Mouse (Mus musculus) forebrain, embryonic 16.5 days (tissue): Measurements from ENCODE around the gene Mknk1. TPM values are rescaled to one million over a fixed set of nuclear protein-coding genes. Genes with fewer than 3 reads are reported as not detected.

Experiments used
- ATAC-seq: fragments of 200-750 bp; cut with Nextera tagmentation; 2 replicates; pipeline ENCODE4 v1.8.0; 2017; ENCODE audit warnings: mild to moderate bottlenecking, moderate library complexity
- H3K27ac ChIP-seq: fragments of 300-500 bp; sonication (generic); 2 replicates; pipeline ENCODE4 v1.5.1; 2014; ENCODE audit warnings: low read length, control low read depth
- H3K27me3 ChIP-seq: fragments of 300-500 bp; sonication (generic); replicated peaks from 2 replicates; pipeline ENCODE4 v1.6.1; 2014; ENCODE audit warnings: low read length; ENCODE audit not compliant: control insufficient read depth, insufficient read depth
- H3K36me3 ChIP-seq: fragments of 300-500 bp; sonication (generic); 2 replicates; pipeline ENCODE4 v1.6.1; 2014; ENCODE audit not compliant: control insufficient read depth, insufficient read depth
- H3K4me1 ChIP-seq: fragments of 300-500 bp; sonication (generic); replicated peaks from 2 replicates; pipeline ENCODE4 v1.6.1; 2014; ENCODE audit warnings: low read length; ENCODE audit not compliant: control insufficient read depth, insufficient read depth
- H3K4me2 ChIP-seq: fragments of 300-500 bp; sonication (generic); 2 replicates; pipeline ENCODE4 v1.6.1; 2014; ENCODE audit warnings: mild to moderate bottlenecking, low read length, control low read depth
- H3K4me3 ChIP-seq: fragments of 300-500 bp; sonication (generic); replicated peaks from 2 replicates; pipeline ENCODE4 v1.5.1; 2014; ENCODE audit warnings: mild to moderate bottlenecking, low read length, control low read depth
- H3K9ac ChIP-seq: fragments of 300-500 bp; sonication (generic); replicated peaks from 2 replicates; pipeline ENCODE4 v1.6.1; 2014; ENCODE audit warnings: low read depth, low read length, control low read depth
- H3K9me3 ChIP-seq: fragments of 300-500 bp; sonication (generic); 2 replicates; pipeline ENCODE4 v1.6.1; 2016; ENCODE audit warnings: low read length; ENCODE audit not compliant: control insufficient read depth
- WGBS: fragments of 180-500 bp; shearing (Covaris S2); extraction: QIAGEN DNeasy Blood & Tissue Kit; methylation state at CpG from one replicate; pipeline ENCODE4 v1.1.7; 2014; 5-methylcytosine and 5-hydroxymethylcytosine counted together
- polyA plus RNA-seq: library from polyadenylated mRNA; unstranded; fragments of >200 nt; fragmentation: Nextera tagmentation; extraction: Ambion mirVana; gene quantifications from 2 replicates; pipeline ENCODE4 v1.2.1, GENCODE M21; 2015

Mknk1 gene
- polyA plus RNA-seq, 1 experiment from 2014 or later, result 25.4 TPM

DNA sequence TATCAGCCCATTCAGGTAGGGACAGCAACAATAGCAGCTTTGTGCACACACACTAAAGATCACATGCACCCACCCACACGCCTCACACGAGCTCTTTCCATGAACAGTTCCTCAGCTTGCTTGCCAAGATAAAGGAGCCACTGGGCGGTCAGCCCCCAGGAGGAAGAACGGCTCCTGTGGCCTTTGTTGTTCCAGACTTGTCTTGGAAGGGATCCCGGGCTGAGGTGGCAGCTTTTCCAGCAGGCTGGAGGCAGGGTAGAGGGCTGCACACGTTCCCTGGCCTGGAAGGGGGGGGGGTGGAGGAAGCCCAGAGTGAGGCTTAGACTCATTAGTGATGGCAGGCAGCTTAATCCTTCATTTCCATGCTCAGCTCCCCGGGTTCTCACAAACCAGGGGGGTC is 69.6 kb downstream of the Mknk1 start:
- H3K36me3 ChIP-seq, result no peaks in the 10 kb centered on the region
- H3K4me1 ChIP-seq, result peaks cover 3% of the 10 kb centered on the region
- peaks cover 20% of the 10 kb centered on the region for H3K27me3 ChIP-seq
- 3% methylated on average over 7 of the region's 7 CpGs for WGBS
- no peaks in the 10 kb centered on the region for H3K9me3 ChIP-seq
- no peak overlapping the region for H3K9ac ChIP-seq
- H3K4me2 ChIP-seq, result no peak overlapping the region
- H3K27ac ChIP-seq, result no peak overlapping the region
- H3K4me3 ChIP-seq, result no peak overlapping the region
- ATAC-seq, result peak; percentile 92

- H3K9ac ChIP-seq, result no peak overlapping the region
- WGBS, result 7% methylated on average over 4 of the region's 4 CpGs
- no peaks in the 10 kb centered on the region; the same call in 1 of the 2 replicates for H3K4me1 ChIP-seq
- no peak overlapping the region for H3K27ac ChIP-seq
- ATAC-seq, result no peak
- H3K4me2 ChIP-seq, result no peak overlapping the region
- peaks cover 16% of the 10 kb centered on the region for H3K27me3 ChIP-seq
- H3K4me3 ChIP-seq, result no peak overlapping the region
- H3K36me3 ChIP-seq, result no peaks in the 10 kb centered on the region
- H3K9me3 ChIP-seq, result no peaks in the 10 kb centered on the region
These were observed 72.6 kb downstream of the Mknk1 start for GRCm38 (mm10) chr4:115911586-115911985.

DNA sequence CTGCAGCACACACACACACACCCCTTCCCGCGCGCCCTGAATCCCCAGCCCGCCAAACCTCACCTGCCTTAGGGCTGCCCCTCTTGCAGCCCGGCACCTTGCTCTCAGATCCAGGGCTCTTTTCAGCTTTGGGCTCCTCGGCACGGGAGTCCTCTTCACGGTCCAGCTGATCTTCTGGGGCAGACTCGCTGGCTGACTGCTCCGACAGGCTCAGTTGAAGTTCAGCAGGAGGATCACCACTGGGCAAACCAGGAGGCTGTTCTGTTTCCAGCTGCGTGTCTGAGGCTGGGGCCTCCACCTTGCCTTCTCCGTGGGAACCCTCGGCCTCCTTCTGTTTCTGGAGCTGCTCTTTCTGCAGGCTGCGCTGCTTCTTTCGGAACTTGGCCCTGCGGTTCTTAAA is 80.9 kb downstream of the Mknk1 start:
- H3K9me3 ChIP-seq, result no peaks in the 10 kb centered on the region
- ATAC-seq, result no peak
- 82% methylated on average over 16 of the region's 16 CpGs for WGBS
- H3K4me1 ChIP-seq, result no peaks in the 10 kb centered on the region
- no peak overlapping the region for H3K27ac ChIP-seq
- no peaks in the 10 kb centered on the region for H3K36me3 ChIP-seq
- H3K27me3 ChIP-seq, result peaks cover 22% of the 10 kb centered on the region
- no peak overlapping the region for H3K4me2 ChIP-seq
- H3K4me3 ChIP-seq, result no peak overlapping the region
- H3K9ac ChIP-seq, result no peak overlapping the region

DNA sequence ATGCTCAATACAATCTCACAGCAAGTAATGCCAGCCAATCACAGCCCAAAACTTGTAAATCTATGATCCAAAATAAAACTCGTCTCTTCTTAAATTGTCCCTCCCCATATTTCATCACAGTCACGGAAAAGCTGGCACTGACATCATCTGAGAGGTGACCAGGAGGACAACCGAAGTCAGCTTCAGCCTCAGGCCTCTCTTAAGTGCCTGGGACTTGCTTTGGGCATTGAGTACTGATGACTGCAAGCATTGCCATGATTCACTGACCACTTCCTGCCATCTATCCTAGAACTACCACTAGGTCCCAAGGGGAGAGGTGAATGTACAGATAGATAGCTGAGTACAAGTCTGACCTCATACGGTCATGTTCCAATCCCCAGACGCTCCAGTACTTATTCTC is 83.7 kb downstream of the Mknk1 start:
- WGBS, result 89% methylated on average over 5 of the region's 5 CpGs
- Histone ChIP-seq H3K27me3 (peaks cover 15% of the 10 kb centered on the region), H3K4me2 (no peak overlapping the region), H3K4me3 (no peak overlapping the region), H3K9me3 (no peaks in the 10 kb centered on the region), H3K4me1 (no peaks in the 10 kb centered on the region), H3K36me3 (no peaks in the 10 kb centered on the region), H3K27ac (no peak overlapping the region), H3K9ac (no peak overlapping the region)
- no peak for ATAC-seq

DNA sequence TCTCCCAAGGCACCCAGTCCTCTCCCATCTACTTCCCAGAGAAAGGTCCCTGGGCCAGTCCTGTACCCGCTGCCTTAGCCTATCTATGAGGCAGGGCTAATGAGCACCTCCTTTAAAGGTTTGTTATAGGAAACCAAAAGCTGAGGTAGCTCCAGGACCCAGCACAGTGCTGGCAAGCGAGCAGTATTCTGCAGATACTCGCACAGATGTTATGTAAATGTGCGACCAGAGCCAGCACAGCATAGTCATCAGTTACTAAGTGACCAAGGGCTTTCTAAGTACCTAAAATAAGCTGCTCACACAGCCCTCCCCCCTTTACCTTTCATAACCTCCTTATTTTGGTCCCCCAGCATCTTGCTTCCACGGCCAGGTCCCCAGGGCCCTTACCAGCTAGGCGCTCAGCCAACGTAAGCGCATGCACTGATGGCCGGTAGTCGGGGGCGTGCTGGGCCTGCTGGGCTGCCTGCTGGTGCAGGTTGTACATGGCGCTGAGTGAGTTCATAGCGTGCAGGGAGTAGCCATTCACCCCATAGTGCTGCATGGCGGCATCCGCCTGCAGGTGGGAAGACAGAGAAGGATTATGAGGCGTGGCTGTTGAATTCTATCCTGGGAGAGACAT is 84.4 kb downstream of the Mknk1 start:
- Histone ChIP-seq H3K4me3 (no peak overlapping the region), H3K9ac (no peak overlapping the region), H3K27ac (no peak overlapping the region), H3K9me3 (no peaks in the 10 kb centered on the region), H3K36me3 (no peaks in the 10 kb centered on the region), H3K4me1 (no peaks in the 10 kb centered on the region), H3K27me3 (peaks cover 13% of the 10 kb centered on the region), H3K4me2 (no peak overlapping the region)
- 71% methylated on average over 16 of the region's 16 CpGs for WGBS
- no peak for ATAC-seq

- 70% methylated on average over 7 of the region's 7 CpGs for WGBS
- Histone ChIP-seq H3K9me3 (no peaks in the 10 kb centered on the region), H3K4me3 (no peak overlapping the region), H3K27ac (no peak overlapping the region), H3K4me1 (no peaks in the 10 kb centered on the region), H3K9ac (no peak overlapping the region), H3K36me3 (no peaks in the 10 kb centered on the region), H3K4me2 (no peak overlapping the region), H3K27me3 (peaks cover 37% of the 10 kb centered on the region)
- ATAC-seq, result no peak
These were observed 88.6 kb downstream of the Mknk1 start for GRCm38 (mm10) chr4:115927637-115928036.

Other genes starting within 250 kb of the Mknk1 start
- not detected in 2 replicates for gene Cyp4a32, start 238.2 kb upstream of the Mknk1 start, polyA plus RNA-seq
- gene Cyp4b1, start 191.5 kb upstream of the Mknk1 start, polyA plus RNA-seq, result 0.41 and 0.42 TPM in 2 replicates
- 18.1 and 20.7 TPM in 2 replicates for gene Efcab14, start 101.5 kb upstream of the Mknk1 start, polyA plus RNA-seq
- gene Tex38, start 58.2 kb upstream of the Mknk1 start, polyA plus RNA-seq, result 0.28 TPM in 1 of 2 replicates, not detected in the other
- 35.1 and 36.8 TPM in 2 replicates for gene Atpaf1, start 54.4 kb upstream of the Mknk1 start, polyA plus RNA-seq
- 4.6 and 6.0 TPM in 2 replicates for gene Mob3c, start 11.1 kb upstream of the Mknk1 start, polyA plus RNA-seq
- gene Kncn, start 45.2 kb downstream of the Mknk1 start, polyA plus RNA-seq, result 0.18 TPM in 1 of 2 replicates, not detected in the other
- gene 6430628N08Rik, start 51.5 kb downstream of the Mknk1 start, polyA plus RNA-seq, result 0.15 and 0.47 TPM in 2 replicates
- 0.10 TPM in 1 of 2 replicates, not detected in the other for gene Dmbx1, start 100.7 kb downstream of the Mknk1 start, polyA plus RNA-seq
- 12.7 and 17.1 TPM in 2 replicates for gene Faah, start 178.7 kb downstream of the Mknk1 start, polyA plus RNA-seq
- gene Nsun4, start 214.7 kb downstream of the Mknk1 start, polyA plus RNA-seq, result 13.2 and 13.4 TPM in 2 replicates
- gene Uqcrh, start 235.9 kb downstream of the Mknk1 start, polyA plus RNA-seq, result 409 and 411 TPM in 2 replicates
- 67.0 and 71.0 TPM in 2 replicates for gene Lrrc41, start 236.1 kb downstream of the Mknk1 start, polyA plus RNA-seq